Mouse (Mus musculus): Measurements from ENCODE around the gene Plppr3. TPM values are rescaled to one million over a fixed set of nuclear protein-coding genes. Genes with fewer than 3 reads are reported as not detected.

The Plppr3 gene
- polyA plus RNA-seq, 1 experiment from 2014 or later: 32.4 TPM

- Histone ChIP-seq H3K9me3 (ENCODE audit: control insufficient read depth, low read length) (no peaks in the 10 kb centered on the region), H3K9ac (ENCODE audit: low read depth, low read length) (no peak overlapping the region), H3K27ac (replicated peaks; ENCODE audit: low read depth, low read length) (peak overlapping the region; percentile 13; the same call in 1 of the 2 replicates), H3K4me3 (ENCODE audit: low read depth, low read length) (no peak overlapping the region), H3K27me3 (replicated peaks; ENCODE audit: control insufficient read depth, insufficient read depth, low read length) (no peaks in the 10 kb centered on the region), H3K36me3 (ENCODE audit: control insufficient read depth, insufficient read depth, low read length) (no peaks in the 10 kb centered on the region), H3K4me2 (ENCODE audit: low read depth, low read length) (no peak overlapping the region), H3K4me1 (ENCODE audit: control insufficient read depth, insufficient read depth, low read length) (peaks cover 21% of the 10 kb centered on the region)
- ATAC-seq (ENCODE audit: low read depth) (no peak), DNase-seq (ENCODE audit: low spot score) (no peak)
- 67% methylated on average over 3 of the region's 3 CpGs for whole genome bisulfite sequencing
Measured at GRCm38 (mm10) chr10:79842322-79842721, 32.1 kb downstream of the Plppr3 start.

DNA sequence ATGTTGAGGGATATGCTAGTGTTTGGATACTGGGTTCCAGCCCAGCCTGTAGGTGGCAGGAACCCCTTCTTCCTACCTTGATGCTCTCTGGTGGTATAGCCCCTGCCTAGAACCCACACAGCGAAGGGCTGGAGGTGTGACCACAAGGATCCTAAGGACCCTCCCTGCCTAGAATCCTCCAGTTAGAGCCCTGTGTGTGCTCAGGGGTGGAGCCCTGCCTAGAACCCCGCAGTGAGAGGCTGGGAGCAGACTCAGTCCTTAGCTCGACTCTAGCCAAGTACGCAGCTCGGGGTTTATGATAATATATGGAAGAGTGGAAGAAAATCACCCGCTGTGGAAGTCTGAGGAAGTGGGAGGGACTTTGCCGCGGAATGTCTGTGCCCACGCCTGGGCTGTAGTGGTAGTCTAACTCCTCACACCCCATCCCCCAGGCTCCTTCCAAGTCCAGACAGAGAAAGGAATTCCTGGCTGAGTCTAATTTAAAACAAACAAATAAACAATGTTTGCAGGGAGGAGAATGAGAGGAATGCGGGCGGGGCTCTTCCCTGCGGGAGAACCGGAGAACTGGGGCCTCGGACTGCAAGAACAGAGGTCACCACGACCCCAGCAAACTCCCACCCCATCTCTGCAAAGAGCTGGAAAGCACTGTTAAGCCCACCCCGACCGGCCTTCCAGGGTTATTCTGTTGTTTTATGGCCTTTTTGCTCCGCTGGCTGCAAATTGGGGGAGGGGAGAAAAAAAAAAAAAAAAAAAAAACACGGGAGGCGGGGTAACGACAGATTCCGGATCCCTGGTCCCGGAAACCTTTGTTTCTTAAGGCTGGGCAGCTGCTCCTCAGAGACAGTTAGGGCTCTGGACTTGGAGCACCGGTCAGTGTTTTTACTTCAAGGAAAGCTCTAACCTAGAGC lies 33.5 kb downstream of the Plppr3 start:
- peak; percentile 94 for ATAC-seq (ENCODE audit: low read depth)
- no peaks in the 10 kb centered on the region for H3K9me3 ChIP-seq (ENCODE audit: control insufficient read depth, low read length)
- H3K27me3 ChIP-seq (replicated peaks; ENCODE audit: control insufficient read depth, insufficient read depth, low read length): no peaks in the 10 kb centered on the region
- peak overlapping the region; percentile 76 for H3K4me2 ChIP-seq (ENCODE audit: low read depth, low read length)
- under 1% methylated on average over 24 of the region's 24 CpGs for WGBS
- H3K4me3 ChIP-seq (ENCODE audit: low read depth, low read length): peak overlapping the region; percentile 39
- peak; percentile 95 for DNase-seq (ENCODE audit: low spot score)
- peak overlapping the region; percentile 62 for H3K9ac ChIP-seq (ENCODE audit: low read depth, low read length)
- H3K27ac ChIP-seq (replicated peaks; ENCODE audit: low read depth, low read length): peak overlapping the region; percentile 95
- H3K36me3 ChIP-seq (ENCODE audit: control insufficient read depth, insufficient read depth, low read length): no peaks in the 10 kb centered on the region
- H3K4me1 ChIP-seq (ENCODE audit: control insufficient read depth, insufficient read depth, low read length): peaks cover 21% of the 10 kb centered on the region

GRCm38 (mm10) chr10:79840091-79840490 lies 34.3 kb downstream of the Plppr3 start:
- Histone ChIP-seq H3K27me3 (replicated peaks; ENCODE audit: control insufficient read depth, insufficient read depth, low read length) (no peaks in the 10 kb centered on the region), H3K4me3 (ENCODE audit: low read depth, low read length) (no peak overlapping the region), H3K4me1 (ENCODE audit: control insufficient read depth, insufficient read depth, low read length) (peaks cover 21% of the 10 kb centered on the region), H3K36me3 (ENCODE audit: control insufficient read depth, insufficient read depth, low read length) (no peaks in the 10 kb centered on the region), H3K9me3 (ENCODE audit: control insufficient read depth, low read length) (no peaks in the 10 kb centered on the region), H3K4me2 (ENCODE audit: low read depth, low read length) (peak overlapping the region; percentile 76), H3K27ac (replicated peaks; ENCODE audit: low read depth, low read length) (peak overlapping the region; percentile 95), H3K9ac (ENCODE audit: low read depth, low read length) (no peak overlapping the region)
- 87% methylated on average over 3 of the region's 3 CpGs for WGBS
- no peak for ATAC-seq (ENCODE audit: low read depth)
- no peak for DNase-seq (ENCODE audit: low spot score)

GRCm38 (mm10) chr10:79838151-79838550 lies 36.3 kb downstream of the Plppr3 start:
- H3K27ac ChIP-seq (replicated peaks; ENCODE audit: low read depth, low read length): no peak overlapping the region
- no peaks in the 10 kb centered on the region for H3K36me3 ChIP-seq (ENCODE audit: control insufficient read depth, insufficient read depth, low read length)
- H3K9ac ChIP-seq (ENCODE audit: low read depth, low read length): no peak overlapping the region
- H3K4me3 ChIP-seq (ENCODE audit: low read depth, low read length): no peak overlapping the region
- WGBS: 58% methylated on average over 2 of the region's 2 CpGs
- H3K4me2 ChIP-seq (ENCODE audit: low read depth, low read length): no peak overlapping the region
- DNase-seq (ENCODE audit: low spot score): no peak
- no peak for ATAC-seq (ENCODE audit: low read depth)
- no peaks in the 10 kb centered on the region for H3K9me3 ChIP-seq (ENCODE audit: control insufficient read depth, low read length)
- H3K4me1 ChIP-seq (ENCODE audit: control insufficient read depth, insufficient read depth, low read length): peaks cover 13% of the 10 kb centered on the region
- no peaks in the 10 kb centered on the region for H3K27me3 ChIP-seq (replicated peaks; ENCODE audit: control insufficient read depth, insufficient read depth, low read length)

GRCm38 (mm10) chr10:79836918-79837317 lies 37.5 kb downstream of the Plppr3 start:
- Histone ChIP-seq H3K9ac (ENCODE audit: low read depth, low read length) (no peak overlapping the region), H3K4me2 (ENCODE audit: low read depth, low read length) (no peak overlapping the region), H3K4me3 (ENCODE audit: low read depth, low read length) (no peak overlapping the region), H3K27me3 (replicated peaks; ENCODE audit: control insufficient read depth, insufficient read depth, low read length) (no peaks in the 10 kb centered on the region), H3K36me3 (ENCODE audit: control insufficient read depth, insufficient read depth, low read length) (no peaks in the 10 kb centered on the region), H3K27ac (replicated peaks; ENCODE audit: low read depth, low read length) (no peak overlapping the region), H3K9me3 (ENCODE audit: control insufficient read depth, low read length) (no peaks in the 10 kb centered on the region), H3K4me1 (ENCODE audit: control insufficient read depth, insufficient read depth, low read length) (peaks cover 9% of the 10 kb centered on the region; the same call in 1 of the 2 replicates)
- 97% methylated on average over 3 of the region's 3 CpGs for WGBS
- DNase-seq (ENCODE audit: low spot score) (no peak), ATAC-seq (ENCODE audit: low read depth) (no peak)

- DNase-seq (ENCODE audit: low spot score) (peak; percentile 72), ATAC-seq (ENCODE audit: low read depth) (peak; percentile 70)
- WGBS: 24% methylated on average over 9 of the region's 9 CpGs
- no peak overlapping the region for H3K9ac ChIP-seq (ENCODE audit: low read depth, low read length)
- no peaks in the 10 kb centered on the region for H3K4me1 ChIP-seq (ENCODE audit: control insufficient read depth, insufficient read depth, low read length)
- H3K36me3 ChIP-seq (ENCODE audit: control insufficient read depth, insufficient read depth, low read length): no peaks in the 10 kb centered on the region
- H3K9me3 ChIP-seq (ENCODE audit: control insufficient read depth, low read length): no peaks in the 10 kb centered on the region
- H3K4me2 ChIP-seq (ENCODE audit: low read depth, low read length): no peak overlapping the region
- no peaks in the 10 kb centered on the region for H3K27me3 ChIP-seq (replicated peaks; ENCODE audit: control insufficient read depth, insufficient read depth, low read length)
- H3K27ac ChIP-seq (replicated peaks; ENCODE audit: low read depth, low read length): no peak overlapping the region
- H3K4me3 ChIP-seq (ENCODE audit: low read depth, low read length): no peak overlapping the region
Measured at GRCm38 (mm10) chr10:79834769-79835398, 39.5 kb downstream of the Plppr3 start.

DNA sequence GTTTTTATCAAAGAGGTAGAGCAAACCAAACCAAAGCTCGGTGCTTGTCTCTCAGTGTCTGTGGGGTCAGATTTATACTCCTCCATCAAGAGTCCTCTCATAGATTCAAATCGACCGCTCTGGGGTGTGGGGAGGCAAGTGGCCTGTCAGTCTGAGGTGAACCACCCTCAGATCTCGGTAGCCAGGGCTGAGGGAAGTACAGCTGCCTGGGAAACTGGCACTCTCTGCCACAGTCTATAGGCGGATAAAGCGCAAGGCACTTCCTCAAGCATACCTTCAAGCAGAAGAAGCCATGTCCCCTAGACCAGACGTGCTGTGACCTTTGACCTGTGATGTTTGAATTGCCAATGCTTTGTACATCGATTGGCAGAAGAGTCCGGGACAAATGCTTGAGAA lies 41.6 kb downstream of the Plppr3 start:
- Histone ChIP-seq H3K9ac (ENCODE audit: low read depth, low read length) (no peak overlapping the region), H3K4me3 (ENCODE audit: low read depth, low read length) (no peak overlapping the region), H3K27ac (replicated peaks; ENCODE audit: low read depth, low read length) (no peak overlapping the region), H3K4me1 (ENCODE audit: control insufficient read depth, insufficient read depth, low read length) (no peaks in the 10 kb centered on the region), H3K9me3 (ENCODE audit: control insufficient read depth, low read length) (no peaks in the 10 kb centered on the region), H3K27me3 (replicated peaks; ENCODE audit: control insufficient read depth, insufficient read depth, low read length) (no peaks in the 10 kb centered on the region), H3K36me3 (ENCODE audit: control insufficient read depth, insufficient read depth, low read length) (no peaks in the 10 kb centered on the region), H3K4me2 (ENCODE audit: low read depth, low read length) (no peak overlapping the region)
- 72% methylated on average over 9 of the region's 9 CpGs for WGBS
- ATAC-seq (ENCODE audit: low read depth): no peak
- DNase-seq (ENCODE audit: low spot score): no peak

DNA sequence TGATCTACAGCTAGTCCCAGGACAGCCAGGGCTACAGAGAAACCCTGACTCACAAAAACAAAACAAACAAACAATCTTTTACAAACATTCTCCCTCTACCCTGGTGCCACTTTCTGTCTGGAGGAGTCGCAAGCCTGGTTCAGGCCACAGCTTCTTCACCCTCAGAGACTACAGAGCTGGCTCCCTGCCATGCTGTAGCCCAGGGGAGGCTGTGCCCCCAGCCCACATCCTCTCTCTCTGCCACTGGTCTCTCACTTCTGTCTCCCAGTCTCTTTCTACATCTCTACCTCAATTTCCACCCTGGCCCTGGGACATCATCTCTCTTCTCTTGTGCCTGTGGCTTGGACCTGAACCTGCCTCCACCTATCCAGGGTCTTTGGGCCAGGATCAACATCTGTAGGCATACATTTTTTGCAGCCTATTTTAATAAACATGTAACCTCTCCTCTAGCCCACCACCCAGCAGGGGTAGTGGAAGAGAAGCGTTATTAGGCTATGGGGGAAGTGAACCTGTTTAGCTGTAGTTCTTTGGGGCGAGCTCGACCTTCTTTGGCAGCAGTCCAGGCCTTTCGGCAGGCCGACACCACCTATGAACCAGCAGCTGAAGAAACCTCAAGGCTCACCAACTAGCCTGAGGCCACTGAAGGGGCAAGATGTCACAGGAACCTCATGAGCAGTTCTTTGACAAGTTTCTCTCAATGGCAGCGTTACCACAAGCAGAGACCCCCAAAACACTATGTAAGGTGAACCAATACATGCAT lies 42.2 kb downstream of the Plppr3 start:
- DNase-seq (ENCODE audit: low spot score): no peak
- no peaks in the 10 kb centered on the region for H3K36me3 ChIP-seq (ENCODE audit: control insufficient read depth, insufficient read depth, low read length)
- WGBS: 53% methylated on average over 7 of the region's 7 CpGs
- no peak overlapping the region for H3K27ac ChIP-seq (replicated peaks; ENCODE audit: low read depth, low read length)
- no peak for ATAC-seq (ENCODE audit: low read depth)
- no peak overlapping the region for H3K4me3 ChIP-seq (ENCODE audit: low read depth, low read length)
- no peaks in the 10 kb centered on the region for H3K27me3 ChIP-seq (replicated peaks; ENCODE audit: control insufficient read depth, insufficient read depth, low read length)
- no peaks in the 10 kb centered on the region for H3K9me3 ChIP-seq (ENCODE audit: control insufficient read depth, low read length)
- H3K4me1 ChIP-seq (ENCODE audit: control insufficient read depth, insufficient read depth, low read length): no peaks in the 10 kb centered on the region
- no peak overlapping the region for H3K4me2 ChIP-seq (ENCODE audit: low read depth, low read length)
- H3K9ac ChIP-seq (ENCODE audit: low read depth, low read length): no peak overlapping the region
